Mouse (Mus musculus): Measurements from ENCODE around the gene Gm11037. TPM values are rescaled to one million over a fixed set of nuclear protein-coding genes. Genes with fewer than 3 reads are reported as not detected.

The Gm11037 gene
- polyA plus RNA-seq, 1 experiment, result not detected

- Histone ChIP-seq H3K4me1 (ENCODE audit: control insufficient read depth) (peaks cover 43% of the 10 kb centered on the region), H3K27me3 (ENCODE audit: control insufficient read depth) (peaks cover 86% of the 10 kb centered on the region), H3K9me3 (ENCODE audit: control insufficient read depth, low read length) (peaks cover 10% of the 10 kb centered on the region), H3K36me3 (ENCODE audit: control insufficient read depth) (peaks cover 17% of the 10 kb centered on the region), H3K4me3 (replicated peaks) (no peak overlapping the region)
- no peak for TF ChIP-seq GATA1 (IDR thresholded peaks at IDR 0.05; ENCODE audit: low read length)
- TF ChIP-seq TAL1 (IDR thresholded peaks at IDR 0.05; ENCODE audit: low read length), result no peak
Observed at GRCm38 (mm10) chr2:131170936-131171335, 37.6 kb downstream of the Gm11037 start.

- Histone ChIP-seq H3K4me3 (replicated peaks) (no peak overlapping the region), H3K36me3 (ENCODE audit: control insufficient read depth) (peaks cover 23% of the 10 kb centered on the region), H3K27me3 (ENCODE audit: control insufficient read depth) (peaks cover 80% of the 10 kb centered on the region), H3K9me3 (ENCODE audit: control insufficient read depth, low read length) (peaks cover 10% of the 10 kb centered on the region), H3K4me1 (ENCODE audit: control insufficient read depth) (peaks cover 48% of the 10 kb centered on the region)
- no peak for TF ChIP-seq TAL1 (IDR thresholded peaks at IDR 0.05; ENCODE audit: low read length)
- no peak for TF ChIP-seq GATA1 (IDR thresholded peaks at IDR 0.05; ENCODE audit: low read length)
Observed at GRCm38 (mm10) chr2:131171401-131172104, 38.3 kb downstream of the Gm11037 start.

GRCm38 (mm10) chr2:131172322-131172721 lies 39.0 kb downstream of the Gm11037 start:
- peaks cover 7% of the 10 kb centered on the region for H3K9me3 ChIP-seq (ENCODE audit: control insufficient read depth, low read length)
- peaks cover 56% of the 10 kb centered on the region for H3K4me1 ChIP-seq (ENCODE audit: control insufficient read depth)
- no peak overlapping the region for H3K4me3 ChIP-seq (replicated peaks)
- H3K27me3 ChIP-seq (ENCODE audit: control insufficient read depth), result peaks cover 73% of the 10 kb centered on the region
- TF ChIP-seq GATA1 (IDR thresholded peaks at IDR 0.05; ENCODE audit: low read length), result no peak
- 0 out of 3 replicates have a peak, but pooled peaks have one; percentile 7 for TF ChIP-seq TAL1 (IDR thresholded peaks at IDR 0.05; ENCODE audit: low read length)
- peaks cover 31% of the 10 kb centered on the region for H3K36me3 ChIP-seq (ENCODE audit: control insufficient read depth)

GRCm38 (mm10) chr2:131174700-131175099 lies 41.4 kb downstream of the Gm11037 start:
- Histone ChIP-seq H3K4me1 (ENCODE audit: control insufficient read depth) (peaks cover 79% of the 10 kb centered on the region), H3K4me3 (replicated peaks) (peak overlapping the region; percentile 42), H3K27me3 (ENCODE audit: control insufficient read depth) (peaks cover 50% of the 10 kb centered on the region), H3K9me3 (ENCODE audit: control insufficient read depth, low read length) (peaks cover 5% of the 10 kb centered on the region; the same call in 1 of the 2 replicates), H3K36me3 (ENCODE audit: control insufficient read depth) (peaks cover 50% of the 10 kb centered on the region)
- TF ChIP-seq GATA1 (IDR thresholded peaks at IDR 0.05; ENCODE audit: low read length), result no peak
- no peak for TF ChIP-seq TAL1 (IDR thresholded peaks at IDR 0.05; ENCODE audit: low read length)

- TF ChIP-seq TAL1 (IDR thresholded peaks at IDR 0.05; ENCODE audit: low read length), result no peak
- Histone ChIP-seq H3K9me3 (ENCODE audit: control insufficient read depth, low read length) (peaks cover 5% of the 10 kb centered on the region; the same call in 1 of the 2 replicates), H3K4me3 (replicated peaks) (no peak overlapping the region), H3K36me3 (ENCODE audit: control insufficient read depth) (peaks cover 50% of the 10 kb centered on the region), H3K4me1 (ENCODE audit: control insufficient read depth) (peaks cover 84% of the 10 kb centered on the region), H3K27me3 (ENCODE audit: control insufficient read depth) (peaks cover 43% of the 10 kb centered on the region)
Observed at GRCm38 (mm10) chr2:131175286-131175944, 42.1 kb downstream of the Gm11037 start.

GRCm38 (mm10) chr2:131175945-131176309 lies 42.6 kb downstream of the Gm11037 start:
- Histone ChIP-seq H3K4me1 (ENCODE audit: control insufficient read depth) (peaks cover 89% of the 10 kb centered on the region), H3K36me3 (ENCODE audit: control insufficient read depth) (peaks cover 50% of the 10 kb centered on the region), H3K27me3 (ENCODE audit: control insufficient read depth) (peaks cover 38% of the 10 kb centered on the region), H3K4me3 (replicated peaks) (no peak overlapping the region), H3K9me3 (ENCODE audit: control insufficient read depth, low read length) (peaks cover 5% of the 10 kb centered on the region; the same call in 1 of the 2 replicates)
- TF ChIP-seq GATA1 (IDR thresholded peaks at IDR 0.05; ENCODE audit: low read length), result no peak
- no peak for TF ChIP-seq TAL1 (IDR thresholded peaks at IDR 0.05; ENCODE audit: low read length)

GRCm38 (mm10) chr2:131176491-131176890 lies 43.2 kb downstream of the Gm11037 start:
- peaks cover 32% of the 10 kb centered on the region for H3K27me3 ChIP-seq (ENCODE audit: control insufficient read depth)
- H3K9me3 ChIP-seq (ENCODE audit: control insufficient read depth, low read length), result peaks cover 3% of the 10 kb centered on the region; the same call in 1 of the 2 replicates
- H3K4me1 ChIP-seq (ENCODE audit: control insufficient read depth), result peaks cover 90% of the 10 kb centered on the region
- TF ChIP-seq GATA1 (IDR thresholded peaks at IDR 0.05; ENCODE audit: low read length) (no peak), TAL1 (IDR thresholded peaks at IDR 0.05; ENCODE audit: low read length) (no peak)
- peak overlapping the region; percentile 13 for H3K4me3 ChIP-seq (replicated peaks)
- peaks cover 49% of the 10 kb centered on the region for H3K36me3 ChIP-seq (ENCODE audit: control insufficient read depth)

- Histone ChIP-seq H3K27me3 (ENCODE audit: control insufficient read depth) (peaks cover 18% of the 10 kb centered on the region), H3K36me3 (ENCODE audit: control insufficient read depth) (peaks cover 46% of the 10 kb centered on the region), H3K4me3 (replicated peaks) (peak overlapping the region; percentile 79), H3K4me1 (ENCODE audit: control insufficient read depth) (peaks cover 80% of the 10 kb centered on the region), H3K9me3 (ENCODE audit: control insufficient read depth, low read length) (no peaks in the 10 kb centered on the region)
- no peak for TF ChIP-seq GATA1 (IDR thresholded peaks at IDR 0.05; ENCODE audit: low read length)
Observed at GRCm38 (mm10) chr2:131177932-131178331, 44.6 kb downstream of the Gm11037 start.

GRCm38 (mm10) chr2:131178828-131179245 lies 45.5 kb downstream of the Gm11037 start:
- Histone ChIP-seq H3K27me3 (ENCODE audit: control insufficient read depth) (peaks cover 8% of the 10 kb centered on the region), H3K9me3 (ENCODE audit: control insufficient read depth, low read length) (no peaks in the 10 kb centered on the region), H3K36me3 (ENCODE audit: control insufficient read depth) (peaks cover 46% of the 10 kb centered on the region), H3K4me1 (ENCODE audit: control insufficient read depth) (peaks cover 78% of the 10 kb centered on the region), H3K4me3 (replicated peaks) (peak overlapping the region; percentile 79)
- TF ChIP-seq GATA1 (IDR thresholded peaks at IDR 0.05; ENCODE audit: low read length) (no peak), TAL1 (IDR thresholded peaks at IDR 0.05; ENCODE audit: low read length) (no peak)

Measured in erythroblast, embryonic 14.5 days (primary cell).